Mouse (Mus musculus) G1E (cell line): ENCODE data around the gene Fam221b. TPM values are rescaled to one million over a fixed set of nuclear protein-coding genes. Genes with fewer than 3 reads are reported as not detected.

Experiments used
- ATAC-seq: 2 replicates; pipeline ENCODE4 v1.8.0; 2016; ENCODE audit warnings: mild to moderate bottlenecking; ENCODE audit not compliant: insufficient number of reproducible peaks, poor library complexity, low FRiP score, severe bottlenecking; ENCODE audit errors: extremely low read depth
- DNase-seq: peaks from one replicate; pipeline ENCODE4 v3.0.0; 2012; ENCODE audit warnings: low spot score
- H3K27me3 ChIP-seq: 2 replicates; pipeline ENCODE4 v1.6.1; 2012; ENCODE audit warnings: mild to moderate bottlenecking, low read length, inconsistent platforms; ENCODE audit not compliant: insufficient read depth
- H3K36me3 ChIP-seq: replicated peaks from 2 replicates; pipeline ENCODE3; 2012; ENCODE audit warnings: mild to moderate bottlenecking, inconsistent platforms
- H3K4me1 ChIP-seq: 2 replicates; pipeline ENCODE4 v1.6.1; 2012; ENCODE audit warnings: low read depth, low read length, inconsistent platforms, mixed read lengths; ENCODE audit not compliant: insufficient read depth
- H3K4me3 ChIP-seq: 2 replicates; pipeline ENCODE4 v1.5.1; 2012; ENCODE audit warnings: low read depth, mild to moderate bottlenecking, inconsistent platforms, low read length, moderate library complexity, mixed read lengths
- H3K9me3 ChIP-seq: replicated peaks from 2 replicates; pipeline ENCODE4 v1.6.1; 2012; ENCODE audit warnings: inconsistent platforms
- CTCF ChIP-seq: IDR thresholded peaks from 2 replicates; pipeline ENCODE4 v1.5.1; 2012; ENCODE audit warnings: low read depth, low read length, inconsistent platforms, mixed read lengths
- GATA1 ChIP-seq: IDR thresholded peaks from 2 replicates; pipeline ENCODE4 v1.6.1; 2012; ENCODE audit warnings: borderline replicate concordance, low read length, inconsistent platforms, mixed read lengths
- GATA2 ChIP-seq: IDR thresholded peaks from 2 replicates; pipeline ENCODE4 v1.6.1; 2012; ENCODE audit warnings: low read depth, low read length, inconsistent platforms, borderline replicate concordance
- POLR2AphosphoS5 ChIP-seq: IDR thresholded peaks from 2 replicates; pipeline ENCODE4 v1.6.1; 2012; ENCODE audit warnings: low read depth, low read length, inconsistent platforms; ENCODE audit not compliant: insufficient replicate concordance
- TAL1 ChIP-seq: conservative IDR thresholded peaks from 2 replicates; pipeline ENCODE4 v1.6.1; 2012; ENCODE audit warnings: low read depth, low read length, inconsistent platforms, mixed read lengths
- polyA plus RNA-seq: library from polyadenylated mRNA; stranded (reverse); fragments of >175 nt; gene quantifications from 2 replicates; pipeline ENCODE4 v1.2.3, GENCODE M21; 2012
- total RNA-seq, 2 experiments: library from RNA; stranded (forward) in 1 of 2; stranded (reverse) in 1 of 2; fragments of 200-1000 nt in 1 of 2; fragments of >200 nt in 1 of 2; fragmentation: Nextera tagmentation in 1 of 2; gene quantifications; 2 replicates each; pipeline ENCODE4 v1.2.3; 2014 to 2017

Gene Fam221b
- total RNA-seq (2014; fragmentation: Nextera tagmentation) (0.34 TPM in 1 of 2 replicates, not detected in the other), total RNA-seq (2017) (0.49 and 0.58 TPM in 2 replicates), polyA plus RNA-seq (0.05 and 0.10 TPM in 2 replicates)

- peak; percentile 96 for DNase-seq
- no peaks in the 10 kb centered on the region for H3K9me3 ChIP-seq
- H3K4me1 ChIP-seq = peaks cover 29% of the 10 kb centered on the region
- H3K4me3 ChIP-seq = peak within 1 kb of the TSS; percentile 73
- TF ChIP-seq POLR2AphosphoS5 (no peak), CTCF (no peak), GATA2 (no peak), GATA1 (no peak), TAL1 (no peak)
- peaks cover 16% of the 10 kb centered on the region for H3K27me3 ChIP-seq
- H3K36me3 ChIP-seq = no peaks in the 10 kb centered on the region
- peak; percentile 94 for ATAC-seq
Measured at GRCm38 (mm10) chr4:43668782-43669427, at the start of gene Fam221b, which contains the start of gene Tmem8b. Gene Fam221b (minus strand): TSS chr4:43669145. Gene Tmem8b (plus strand): TSS chr4:43668971.

- peaks cover 38% of the 10 kb centered on the region for H3K27me3 ChIP-seq
- H3K4me1 ChIP-seq = 0 out of 2 replicates have a peak, but pooled peaks cover 3% of the 10 kb centered on the region
- no peaks in the 10 kb centered on the region for H3K36me3 ChIP-seq
- no peak for ATAC-seq
- H3K9me3 ChIP-seq = no peaks in the 10 kb centered on the region
- no peak for DNase-seq
- H3K4me3 ChIP-seq = no peak overlapping the region
- TF ChIP-seq GATA2 = no peak
- no peak for TF ChIP-seq CTCF
- no peak for TF ChIP-seq GATA1
- no peak for TF ChIP-seq TAL1
Measured at GRCm38 (mm10) chr4:43713652-43714219, 44.8 kb upstream of the Fam221b start.

GRCm38 (mm10) chr4:43711821-43712220 lies 42.9 kb upstream of the Fam221b start:
- no peaks in the 10 kb centered on the region for H3K9me3 ChIP-seq
- 0 out of 2 replicates have a peak, but pooled peaks cover 3% of the 10 kb centered on the region for H3K4me1 ChIP-seq
- DNase-seq (peak; percentile 60), ATAC-seq (no peak)
- no peak overlapping the region for H3K4me3 ChIP-seq
- H3K27me3 ChIP-seq = peaks cover 51% of the 10 kb centered on the region
- no peaks in the 10 kb centered on the region for H3K36me3 ChIP-seq
- TF ChIP-seq GATA1 (no peak), CTCF (peak; percentile 63)

- DNase-seq (no peak), ATAC-seq (no peak)
- Histone ChIP-seq H3K36me3 (no peaks in the 10 kb centered on the region), H3K9me3 (no peaks in the 10 kb centered on the region), H3K27me3 (peaks cover 60% of the 10 kb centered on the region), H3K4me3 (no peak within 1 kb of the TSS), H3K4me1 (0 out of 2 replicates have a peak, but pooled peaks cover 3% of the 10 kb centered on the region)
- no peak for TF ChIP-seq GATA1
Measured at GRCm38 (mm10) chr4:43709869-43710268, 40.9 kb upstream of the Fam221b start, which contains the start of gene Olfr71. Gene Olfr71 (minus strand): TSS chr4:43710255.

- peaks cover 59% of the 10 kb centered on the region for H3K27me3 ChIP-seq
- no peaks in the 10 kb centered on the region for H3K4me1 ChIP-seq
- DNase-seq (no peak), ATAC-seq (no peak)
- no peaks in the 10 kb centered on the region for H3K36me3 ChIP-seq
- H3K4me3 ChIP-seq = no peak overlapping the region
- no peaks in the 10 kb centered on the region for H3K9me3 ChIP-seq
- TF ChIP-seq TAL1 = no peak
Measured at GRCm38 (mm10) chr4:43705991-43706390, 37.0 kb upstream of the Fam221b start.

- Histone ChIP-seq H3K27me3 (peaks cover 47% of the 10 kb centered on the region), H3K4me1 (no peaks in the 10 kb centered on the region), H3K4me3 (no peak overlapping the region), H3K36me3 (no peaks in the 10 kb centered on the region), H3K9me3 (no peaks in the 10 kb centered on the region)
- DNase-seq (no peak), ATAC-seq (no peak)
- no peak for TF ChIP-seq CTCF
- TF ChIP-seq GATA1 = no peak
- no peak for TF ChIP-seq GATA2
- no peak for TF ChIP-seq POLR2AphosphoS5
- TF ChIP-seq TAL1 = no peak
Measured at GRCm38 (mm10) chr4:43703851-43704250, 34.9 kb upstream of the Fam221b start.

- no peak for ATAC-seq
- no peak for DNase-seq
- TF ChIP-seq CTCF (peak; percentile 43), GATA2 (no peak)
Measured at GRCm38 (mm10) chr4:43703439-43703838, 34.5 kb upstream of the Fam221b start.

More at GRCm38 (mm10) chr4:43703439-43703838, 34.5 kb upstream of the Fam221b start:
- Histone ChIP-seq H3K4me1 (no peaks in the 10 kb centered on the region), H3K9me3 (no peaks in the 10 kb centered on the region), H3K36me3 (no peaks in the 10 kb centered on the region), H3K4me3 (no peak overlapping the region), H3K27me3 (peaks cover 46% of the 10 kb centered on the region)
